Mouse (Mus musculus) adrenal gland, postnatal 14 days (tissue): ENCODE results near the gene Grip1. TPM values are rescaled to one million over a fixed set of nuclear protein-coding genes. Genes with fewer than 3 reads are reported as not detected.
"Not testable (repeated sequence)": the region's sequence is repeated elsewhere in the genome, so short reads cannot be mapped to it uniquely, and the experiment has no call there.

Experiments used
- DNase-seq: peaks from one replicate; pipeline ENCODE4 v3.0.0; 2021; ENCODE audit warnings: mixed read lengths
- total RNA-seq: library from RNA; stranded (reverse); gene quantifications from 2 replicates; pipeline ENCODE4 v1.2.3, GENCODE M21; 2021

Grip1 gene
- total RNA-seq, 1 experiment from 2014 or later: 1.3 TPM

DNA sequence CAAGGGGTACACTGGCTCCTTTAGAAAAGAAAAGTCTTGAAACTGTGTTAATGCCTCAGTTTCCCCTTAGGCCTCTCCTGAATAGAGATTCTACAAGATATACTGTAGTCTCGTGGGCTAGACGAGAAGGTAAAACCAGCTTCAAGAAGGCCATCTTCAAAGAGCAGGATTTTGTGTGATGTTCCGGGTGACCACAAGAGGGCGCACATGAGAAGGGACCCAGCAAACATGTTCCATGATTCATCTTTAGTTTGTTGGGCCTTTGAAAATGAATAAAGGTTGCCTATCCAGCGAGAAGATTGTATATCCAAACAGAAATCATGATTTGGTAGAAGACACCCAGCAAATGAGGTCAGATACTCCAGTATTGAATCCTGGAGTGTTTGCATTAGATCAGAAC, 610.8 kb downstream of the Grip1 start:
- DNase-seq: peak; percentile 82

DNA sequence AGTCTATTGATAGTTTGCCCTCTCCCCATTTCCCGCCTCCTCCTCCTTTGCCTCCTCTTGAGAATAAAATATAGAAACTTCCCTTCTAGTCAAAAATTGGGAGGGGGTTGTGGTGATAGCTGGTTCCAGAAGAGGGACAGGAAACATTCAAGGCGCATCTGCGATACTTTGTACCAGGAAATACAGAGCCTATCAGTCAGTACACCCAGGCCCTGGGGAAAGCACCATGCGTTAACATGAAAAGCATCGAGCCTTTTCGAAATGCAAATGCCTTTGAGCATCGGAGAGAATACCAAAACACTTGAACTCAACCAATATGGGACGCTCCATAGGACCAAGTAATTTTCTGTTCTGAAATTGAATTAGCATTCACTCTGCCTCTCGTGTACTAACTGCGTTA, 612.7 kb downstream of the Grip1 start:
- DNase-seq: no peak

DNA sequence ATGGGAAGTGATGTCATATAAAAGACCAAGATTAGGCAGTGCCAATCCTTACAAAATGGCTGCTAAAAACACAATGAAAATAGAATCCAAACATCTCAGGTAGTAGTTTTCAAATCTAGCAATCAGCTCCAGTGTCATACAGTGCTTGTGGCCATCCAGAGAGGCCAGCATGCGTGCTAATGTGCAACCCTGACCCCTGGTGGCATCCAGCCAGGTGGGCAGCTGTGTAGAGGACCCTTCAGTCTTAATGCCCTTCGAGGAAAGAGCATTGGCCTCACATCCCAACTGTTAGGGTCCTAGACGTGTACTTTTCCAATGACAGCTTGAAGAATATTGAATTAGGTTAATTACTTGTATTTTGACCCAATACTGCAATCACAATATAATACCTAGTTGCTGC, 624.2 kb downstream of the Grip1 start:
- no peak for DNase-seq

DNA sequence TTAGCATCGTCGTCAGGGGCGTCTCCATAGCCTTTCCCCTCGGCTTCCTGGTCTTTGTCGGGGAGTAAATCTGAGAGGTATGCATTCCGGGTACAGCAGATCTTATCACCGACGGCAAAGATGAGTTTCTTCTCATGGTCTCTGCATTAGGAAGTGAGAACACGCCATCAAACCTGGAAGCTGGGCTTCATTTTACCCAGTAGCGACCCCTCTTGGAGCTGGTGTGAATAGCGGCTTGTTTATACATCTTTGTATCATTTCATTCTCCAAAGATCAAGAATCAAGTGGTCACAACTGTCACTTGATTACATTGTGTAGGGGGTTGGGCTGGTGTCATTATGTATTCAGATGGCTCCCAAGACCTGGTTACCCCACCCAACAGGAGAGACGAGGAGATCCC, 638.9 kb downstream of the Grip1 start:
- DNase-seq: no peak

GRCm38 (mm10) chr10:120095136-120095535, 641.5 kb downstream of the Grip1 start:
- no peak for DNase-seq

DNA sequence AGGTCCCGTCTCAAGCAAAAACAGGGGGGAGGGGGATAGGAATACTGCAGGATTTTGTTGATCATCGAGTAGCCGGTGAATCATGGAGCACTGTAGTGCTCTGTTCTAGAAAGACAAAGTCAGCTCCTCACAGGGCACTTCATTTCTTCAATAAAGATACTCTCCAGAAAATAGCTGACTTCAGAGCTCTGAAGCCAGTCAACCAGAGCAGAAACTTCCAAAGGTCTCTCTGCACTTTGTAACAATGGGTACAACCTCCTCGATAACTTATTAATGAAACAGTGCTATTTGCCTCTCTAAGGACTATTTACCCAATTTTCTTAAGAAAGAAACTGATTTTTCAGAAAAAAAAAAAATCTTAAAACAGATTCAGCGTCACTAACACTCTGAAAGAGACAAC, 642.1 kb downstream of the Grip1 start:
- no peak for DNase-seq

DNA sequence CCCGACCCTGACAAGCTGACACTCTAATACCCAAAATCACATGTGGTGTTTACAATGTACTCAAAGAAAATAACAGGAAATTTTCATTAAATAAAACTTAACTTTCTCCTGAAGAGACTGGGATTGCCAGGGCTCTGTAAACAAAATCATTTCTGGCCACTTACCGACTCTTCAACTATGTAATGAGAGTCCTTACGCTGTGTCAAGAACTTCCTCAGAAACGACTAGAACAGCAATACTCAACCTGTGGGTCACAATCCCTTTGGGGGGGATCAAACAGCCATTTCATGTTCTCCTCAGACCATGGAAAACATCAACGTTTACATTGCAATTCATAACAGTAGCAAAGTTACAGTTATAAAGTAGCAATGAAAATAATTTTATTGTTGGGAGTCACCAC, 643.9 kb downstream of the Grip1 start:
- no peak for DNase-seq

- no peak for DNase-seq
Measured at GRCm38 (mm10) chr10:120100806-120101205, 647.2 kb downstream of the Grip1 start.

GRCm38 (mm10) chr10:120111691-120112319, 658.2 kb downstream of the Grip1 start:
- DNase-seq: no peak

GRCm38 (mm10) chr10:120112507-120113396, 659.1 kb downstream of the Grip1 start, which contains the start of gene Helb:
TSS of gene Helb (minus strand) at chr10:120112987.
- DNase-seq: peak; percentile 99

DNA sequence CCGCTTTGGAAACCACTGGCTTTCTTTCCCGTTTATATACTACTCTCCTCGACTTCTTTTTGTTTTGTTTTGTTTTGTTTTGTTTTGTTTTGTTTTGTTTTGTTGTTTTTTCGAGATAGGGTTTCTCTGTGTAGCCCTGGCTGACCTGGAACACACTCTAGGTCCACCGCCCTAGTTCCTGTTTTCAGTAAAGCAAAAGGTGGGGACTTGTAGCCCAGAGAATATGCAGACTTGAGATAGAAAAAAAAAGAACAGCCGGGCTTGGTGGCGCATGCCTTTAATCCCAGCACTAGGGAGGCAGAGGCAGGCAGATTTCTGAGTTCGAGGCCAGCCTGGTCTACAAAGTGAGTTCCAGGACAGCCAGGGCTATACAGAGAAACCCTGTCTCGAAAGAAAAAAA, 659.9 kb downstream of the Grip1 start:
- DNase-seq: not testable (repeated sequence)

- no peak for DNase-seq
Measured at GRCm38 (mm10) chr10:120113980-120114379, 660.4 kb downstream of the Grip1 start.

DNA sequence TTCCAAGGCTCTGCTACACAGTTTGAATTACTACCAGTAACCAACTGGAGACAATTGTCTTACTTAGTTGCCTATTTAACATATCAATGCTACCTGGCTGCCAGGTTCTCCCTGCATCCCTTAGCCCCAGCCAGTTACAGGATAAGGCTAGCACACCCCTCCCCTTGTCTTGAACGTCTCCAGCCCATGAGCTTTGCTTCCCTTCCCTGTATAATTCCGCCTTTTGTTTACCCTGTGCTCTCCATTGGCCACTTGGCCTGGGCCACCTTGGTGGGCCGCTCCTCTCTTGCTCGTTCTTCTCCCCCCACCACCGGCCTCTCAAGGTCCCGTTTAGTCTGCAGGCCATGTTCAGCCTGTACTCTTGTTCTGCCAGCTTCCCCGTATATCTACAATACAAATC, 660.9 kb downstream of the Grip1 start:
- DNase-seq: no peak

DNA sequence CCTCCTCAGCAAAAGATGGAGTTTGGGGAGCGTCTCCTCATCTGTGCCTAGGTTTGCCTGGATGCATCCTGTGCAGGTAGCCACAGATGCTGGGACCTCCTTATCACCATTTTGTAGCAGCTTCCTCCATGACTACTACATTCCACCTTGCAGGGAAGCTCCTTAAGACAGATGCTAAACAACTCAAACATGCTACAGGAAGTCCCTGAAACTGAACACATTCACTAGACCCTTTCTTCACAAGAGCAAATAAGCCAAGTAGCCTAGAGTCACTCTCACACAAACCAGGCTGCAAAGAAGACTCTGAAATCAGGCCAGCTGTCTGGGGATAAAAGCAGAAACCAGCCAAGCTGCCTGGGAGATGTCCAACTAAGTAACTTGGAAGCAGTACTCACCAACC, 661.6 kb downstream of the Grip1 start:
- no peak for DNase-seq

DNA sequence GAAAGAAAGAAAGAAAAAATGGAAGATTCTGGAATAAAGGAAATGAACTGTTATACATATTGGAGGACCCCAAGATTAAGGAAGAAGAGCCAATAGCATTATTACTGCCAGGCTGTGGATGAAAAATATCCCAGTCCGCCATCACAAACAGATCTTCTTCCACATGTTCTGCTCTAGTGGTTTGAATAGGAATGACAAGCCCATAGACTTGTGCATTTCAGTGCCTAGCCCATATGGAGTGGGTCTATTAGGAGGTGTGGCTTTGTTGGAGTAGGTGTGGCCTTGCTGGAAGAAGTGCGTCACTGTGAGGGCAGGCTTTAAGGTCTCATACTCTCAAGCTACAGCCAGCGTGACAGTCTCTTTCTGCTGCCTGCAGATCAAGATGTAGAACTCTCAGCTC, 670.1 kb downstream of the Grip1 start:
- DNase-seq: no peak

GRCm38 (mm10) chr10:120124801-120125464, 671.3 kb downstream of the Grip1 start:
- peak; percentile 91 for DNase-seq

DNA sequence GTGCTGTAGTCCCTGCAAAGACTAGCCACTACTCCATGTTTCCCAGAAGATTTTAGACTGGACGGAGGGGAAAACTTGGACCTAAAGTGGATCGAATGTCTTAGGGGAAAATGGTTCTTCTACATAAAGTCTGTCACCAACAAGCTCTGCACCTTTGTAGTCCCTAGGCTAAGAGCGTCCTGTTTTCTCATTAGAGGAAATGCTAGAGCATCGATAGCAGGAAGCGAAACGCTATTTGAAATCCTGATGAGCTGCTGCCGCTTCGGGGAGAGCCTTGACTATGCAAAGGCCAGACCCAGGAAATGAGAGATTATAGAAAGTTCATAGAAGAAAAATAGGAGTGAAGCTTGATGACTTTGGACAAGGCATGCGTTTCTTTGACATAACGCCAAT, 671.8 kb downstream of the Grip1 start:
- DNase-seq: no peak

GRCm38 (mm10) chr10:120128601-120129277, 675.1 kb downstream of the Grip1 start:
- no peak for DNase-seq

DNA sequence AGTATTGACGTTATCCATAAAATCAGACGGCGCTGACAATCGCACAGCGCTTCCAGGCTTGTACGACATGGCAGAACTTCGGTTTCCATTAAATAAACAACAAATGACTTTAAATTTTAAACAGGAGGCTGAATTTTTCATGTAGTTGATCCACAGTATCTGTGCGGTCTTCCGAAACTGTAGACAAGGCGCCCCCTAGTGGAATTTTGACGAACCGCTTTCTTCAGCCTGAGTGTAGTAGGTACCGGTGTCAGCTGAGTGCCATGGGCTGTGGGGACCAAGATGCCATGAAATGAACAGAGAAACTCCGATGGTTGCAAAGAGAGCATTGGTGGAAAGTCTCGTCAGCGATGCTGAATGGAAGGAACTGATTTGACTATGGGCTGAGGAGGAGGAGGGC, 677.0 kb downstream of the Grip1 start:
- DNase-seq: peak; percentile 54

GRCm38 (mm10) chr10:120133697-120134096, 680.1 kb downstream of the Grip1 start:
- DNase-seq: no peak

DNA sequence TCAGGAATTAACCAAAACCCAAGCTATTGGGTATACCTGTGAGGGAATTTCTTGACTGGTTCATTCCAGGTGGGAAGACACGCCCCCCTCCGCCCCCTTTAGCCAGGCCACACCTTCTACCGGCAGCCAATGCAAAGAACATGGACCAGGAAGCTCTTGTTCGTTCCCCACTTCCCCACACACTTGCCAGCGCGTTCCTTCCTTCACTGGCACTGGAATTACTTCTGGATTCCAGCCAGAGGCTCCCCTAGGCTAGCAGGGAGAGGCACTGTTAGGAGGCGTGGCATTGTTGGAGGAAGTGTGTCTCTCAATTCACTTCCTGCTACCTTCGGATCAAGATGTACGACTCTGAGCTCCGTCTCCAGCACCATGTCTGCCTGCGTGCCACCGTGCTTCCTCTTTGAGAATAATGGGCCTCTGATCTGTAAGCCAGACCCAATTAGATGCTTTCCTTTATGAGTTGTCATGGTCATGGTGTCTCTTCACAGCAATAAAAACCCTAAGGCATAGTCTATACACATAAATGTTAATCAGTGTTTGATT, 682.5 kb downstream of the Grip1 start:
- DNase-seq: no peak
